Mouse (Mus musculus) CH12.LX (cell line): ENCODE data around the gene C1galt1c1. TPM values are rescaled to one million over a fixed set of nuclear protein-coding genes. Genes with fewer than 3 reads are reported as not detected.

Source experiments
- DNase-seq: peaks from one replicate; pipeline ENCODE4 v3.0.0-alpha.2; 2013; ENCODE audit errors: extremely low read depth
- H3K27ac ChIP-seq: 2 replicates; pipeline ENCODE4 v1.5.1; 2012; ENCODE audit warnings: low read depth, mild to moderate bottlenecking, control low read depth, moderate library complexity; ENCODE audit not compliant: insufficient read depth
- H3K27me3 ChIP-seq: replicated peaks from 2 replicates; pipeline ENCODE3; 2012; ENCODE audit warnings: inconsistent platforms
- H3K36me3 ChIP-seq, 2 experiments: replicated peaks in 1 of 2; 2 replicates each; pipeline versions ENCODE3 to v1.6.1; 2012; ENCODE audit warnings: inconsistent platforms in 1 of 2, low read length in 1 of 2, mild to moderate bottlenecking in 1 of 2, mixed read lengths in 1 of 2, moderate library complexity in 1 of 2; ENCODE audit not compliant: control insufficient read depth in 1 of 2, insufficient read depth in 1 of 2
- H3K4me1 ChIP-seq, 2 experiments: 2 replicates each; pipeline ENCODE4 v1.6.1; 2012; ENCODE audit warnings: inconsistent platforms in 1 of 2, moderate library complexity in 1 of 2; ENCODE audit not compliant: insufficient read depth in 2 of 2, control insufficient read depth in 1 of 2
- H3K4me2 ChIP-seq: 2 replicates; pipeline ENCODE4 v1.6.1; 2012; ENCODE audit warnings: low read depth, mild to moderate bottlenecking, control low read depth; ENCODE audit not compliant: poor library complexity, insufficient read depth, severe bottlenecking
- H3K4me3 ChIP-seq, 3 experiments: fragments of 150-350 bp in 1 of 3; sonication (generic) in 1 of 3; replicated peaks in 1 of 3; 2 replicates each; pipeline versions ENCODE3 to v1.5.1; 2011 to 2012; ENCODE audit warnings: low read depth in 2 of 3, low read length in 2 of 3, mild to moderate bottlenecking in 2 of 3, moderate library complexity in 2 of 3, control low read depth in 1 of 3, improper control_type of control experiment in 1 of 3, inconsistent platforms in 1 of 3, mixed read lengths in 1 of 3; ENCODE audit not compliant: poor library complexity in 1 of 3
- H3K79me2 ChIP-seq: replicated peaks from 2 replicates; pipeline ENCODE4 v1.6.1; 2012; ENCODE audit warnings: mild to moderate bottlenecking, moderate library complexity; ENCODE audit not compliant: control insufficient read depth, poor library complexity, insufficient read depth, severe bottlenecking; ENCODE audit errors: extremely low read depth
- H3K9ac ChIP-seq: 2 replicates; pipeline ENCODE4 v1.6.1; 2012; ENCODE audit warnings: low read depth, mild to moderate bottlenecking, control low read depth, moderate library complexity; ENCODE audit not compliant: insufficient read depth
- H3K9me3 ChIP-seq: replicated peaks from 2 replicates; pipeline ENCODE3; 2012; ENCODE audit warnings: low read length, inconsistent platforms, mixed read lengths
- CHD1 ChIP-seq: IDR thresholded peaks from 2 replicates; pipeline ENCODE4 v1.6.1; 2012; ENCODE audit warnings: low read depth, low read length, improper control_type of control experiment, inconsistent platforms
- CTCF ChIP-seq, 2 experiments: IDR thresholded peaks in 1 of 2; conservative IDR thresholded peaks in 1 of 2; 2 replicates each; pipeline ENCODE4 v1.5.1; 2011 to 2012; ENCODE audit warnings: low read depth in 2 of 2, low read length in 2 of 2, improper control_type of control experiment in 1 of 2, inconsistent platforms in 1 of 2, mild to moderate bottlenecking in 1 of 2, moderate library complexity in 1 of 2
- ELF1 ChIP-seq: IDR thresholded peaks from 2 replicates; pipeline ENCODE4 v1.6.1; 2014; ENCODE audit warnings: low read depth, mild to moderate bottlenecking, inconsistent platforms, low read length, improper control_type of control experiment
- ETS1 ChIP-seq: conservative IDR thresholded peaks from 2 replicates; pipeline ENCODE4 v1.6.1; 2012; ENCODE audit warnings: low read depth, mild to moderate bottlenecking, inconsistent platforms, low read length, improper control_type of control experiment, moderate library complexity
- GABPA ChIP-seq: IDR thresholded peaks from 2 replicates; pipeline ENCODE4 v1.6.1; 2012; ENCODE audit warnings: low read depth, low read length, improper control_type of control experiment, inconsistent platforms; ENCODE audit not compliant: insufficient replicate concordance
- JUN ChIP-seq: IDR thresholded peaks from 2 replicates; pipeline ENCODE4 v1.6.1; 2011; ENCODE audit warnings: low read depth, mild to moderate bottlenecking, low read length, improper control_type of control experiment, moderate library complexity; ENCODE audit not compliant: insufficient read depth
- MAFK ChIP-seq: IDR thresholded peaks from 2 replicates; pipeline ENCODE4 v1.6.1; 2011; ENCODE audit warnings: low read length, improper control_type of control experiment; ENCODE audit not compliant: insufficient replicate concordance
- MAX ChIP-seq: IDR thresholded peaks from 2 replicates; pipeline ENCODE4 v1.6.1; 2011; ENCODE audit warnings: low read length, improper control_type of control experiment
- MAZ ChIP-seq: IDR thresholded peaks from 2 replicates; pipeline ENCODE4 v1.6.1; 2012; ENCODE audit warnings: low read depth, mild to moderate bottlenecking, inconsistent platforms, low read length, improper control_type of control experiment, moderate library complexity
- MXI1 ChIP-seq: IDR thresholded peaks from 2 replicates; pipeline ENCODE4 v1.6.1; 2011; ENCODE audit warnings: mild to moderate bottlenecking, low read depth, low read length, improper control_type of control experiment
- NRF1 ChIP-seq: IDR thresholded peaks from 2 replicates; pipeline ENCODE4 v1.6.1; 2014; ENCODE audit warnings: low read depth, mild to moderate bottlenecking, inconsistent platforms, low read length, improper control_type of control experiment, moderate library complexity
- RAD21 ChIP-seq: IDR thresholded peaks from 2 replicates; pipeline ENCODE4 v1.6.1; 2011; ENCODE audit warnings: low read depth, mild to moderate bottlenecking, low read length, improper control_type of control experiment, moderate library complexity
- RCOR1 ChIP-seq: conservative IDR thresholded peaks from 2 replicates; pipeline ENCODE4 v1.6.1; 2012; ENCODE audit warnings: low read depth, mild to moderate bottlenecking, inconsistent platforms, low read length, improper control_type of control experiment
- SMC3 ChIP-seq: IDR thresholded peaks from 2 replicates; pipeline ENCODE4 v1.6.1; 2011; ENCODE audit warnings: low read depth, low read length, improper control_type of control experiment
- TBP ChIP-seq: conservative IDR thresholded peaks from 2 replicates; pipeline ENCODE4 v1.6.1; 2011; ENCODE audit warnings: low read depth, low read length, improper control_type of control experiment
- UBTF ChIP-seq: IDR thresholded peaks from 2 replicates; pipeline ENCODE4 v1.6.1; 2012; ENCODE audit warnings: low read depth, mild to moderate bottlenecking, inconsistent platforms, low read length, improper control_type of control experiment, moderate library complexity
- USF2 ChIP-seq: conservative IDR thresholded peaks from 2 replicates; pipeline ENCODE4 v1.6.1; 2011; ENCODE audit warnings: low read depth, low read length, improper control_type of control experiment
- ZMIZ1 ChIP-seq: IDR thresholded peaks from 2 replicates; pipeline ENCODE4 v1.6.1; 2012; ENCODE audit warnings: low read depth, mild to moderate bottlenecking, inconsistent platforms, low read length, improper control_type of control experiment
- ZNF384 ChIP-seq: IDR thresholded peaks from 2 replicates; pipeline ENCODE4 v1.6.1; 2012; ENCODE audit warnings: low read depth, low read length, improper control_type of control experiment, inconsistent platforms
- dilution Hi-C: fragments of 300-500 bp; cut with MboI; formaldehyde crosslinking; loops from 2 replicates; pipeline ENCODE4 v1.14.3; 2020; ENCODE audit warnings: low sequenced_read_pairs; ENCODE audit not compliant: extremely low pct_unique_long_range_greater_than_20kb, extremely low pct_ligation_motif_present
- in situ Hi-C: fragments of 300-500 bp; cut with MboI; formaldehyde crosslinking; loops from 3 replicates; pipeline ENCODE4 v1.14.3; 2019; ENCODE audit warnings: low sequenced_read_pairs, low pct_ligation_motif_present, low pct_unique_long_range_greater_than_20kb, mixed read lengths
- polyA plus RNA-seq: library from polyadenylated mRNA; unstranded; fragments of >175 nt; gene quantifications from 2 replicates; pipeline ENCODE4 v1.2.1, GENCODE M21; 2012; ENCODE audit warnings: low read depth; ENCODE audit not compliant: insufficient read length
- total RNA-seq, 2 experiments: library from RNA; depleted of rRNA; stranded (reverse); fragments of 300-350 nt in 1 of 2; fragments of >200 nt in 1 of 2; gene quantifications; 2 replicates each; pipeline ENCODE4 v1.2.3; 2012 to 2014

The C1galt1c1 gene
- total and polyA plus RNA-seq, 3 experiments: 10.8 to 37.6 (median 12.0) TPM

GRCm38 (mm10) chrX:38591749-38592148 is 43.1 kb downstream of the C1galt1c1 start:
- in situ Hi-C loops (no loop called here), dilution Hi-C loops (no loop called here)
- Histone ChIP-seq H3K4me2 (no peak overlapping the region), H3K27me3 (no peaks in the 10 kb centered on the region), H3K4me3 (no peak overlapping the region), H3K27ac (no peak overlapping the region)
- DNase-seq: no peak
- TF ChIP-seq MAX: no peak
- TF ChIP-seq SMC3: no peak
- no peak for TF ChIP-seq GABPA
- TF ChIP-seq CHD1: no peak
- no peak for TF ChIP-seq USF2
- no peak for TF ChIP-seq UBTF
- TF ChIP-seq MAZ: no peak
- no peak for TF ChIP-seq ZNF384
- no peak for TF ChIP-seq ZMIZ1
- TF ChIP-seq ELF1: no peak
- no peak for TF ChIP-seq JUN
- no peak for TF ChIP-seq RAD21
- no peak for TF ChIP-seq RCOR1
- TF ChIP-seq TBP: no peak
- TF ChIP-seq ETS1: no peak
- TF ChIP-seq MAFK: no peak
- no peak for TF ChIP-seq NRF1
- TF ChIP-seq MXI1: no peak
- TF ChIP-seq, all 38 proteins: peak for 0
- no peaks in the 10 kb centered on the region for H3K4me1 ChIP-seq
- H3K36me3 ChIP-seq: no peaks in the 10 kb centered on the region
- no peak overlapping the region for H3K9ac ChIP-seq
- H3K9me3 ChIP-seq: no peaks in the 10 kb centered on the region
- no peaks in the 10 kb centered on the region for H3K79me2 ChIP-seq

GRCm38 (mm10) chrX:38589827-38590226 is 45.1 kb downstream of the C1galt1c1 start:
- no peak for TF ChIP-seq ZNF384
- no peak for TF ChIP-seq CTCF (conservative IDR thresholded peaks at IDR 0.05 in 1 of 2, IDR thresholded peaks at IDR 0.05 in 1 of 2; ENCODE audit: low read depth in 2 of 2, low read length in 2 of 2)
- Histone ChIP-seq H3K4me3 (no peak overlapping the region), H3K36me3 (no peaks in the 10 kb centered on the region), H3K27me3 (no peaks in the 10 kb centered on the region), H3K79me2 (no peaks in the 10 kb centered on the region), H3K9ac (no peak overlapping the region), H3K9me3 (no peaks in the 10 kb centered on the region), H3K27ac (no peak overlapping the region), H3K4me2 (no peak overlapping the region), H3K4me1 (no peaks in the 10 kb centered on the region)
- DNase-seq: no peak
- in situ Hi-C loops (no loop called here), dilution Hi-C loops (no loop called here)
